Mouse (Mus musculus): ENCODE measurements around the gene Slc45a3. TPM values are rescaled to one million over a fixed set of nuclear protein-coding genes. Genes with fewer than 3 reads are reported as not detected.

Gene Slc45a3
- polyA plus RNA-seq, 1 experiment from 2014 or later: 12.9 TPM

GRCm38 (mm10) chr1:131982907-131983306 is 20.1 kb downstream of the Slc45a3 start:
- no peak overlapping the region for H3K27ac ChIP-seq
- 0 out of 2 replicates have a peak, but pooled peaks cover 3% of the 10 kb centered on the region for H3K4me1 ChIP-seq (replicated peaks)
- 17% methylated on average over 5 of the region's 5 CpGs for WGBS
- H3K27me3 ChIP-seq: no peaks in the 10 kb centered on the region
- no peaks in the 10 kb centered on the region for H3K36me3 ChIP-seq
- H3K9ac ChIP-seq (replicated peaks): no peak overlapping the region
- no peaks in the 10 kb centered on the region for H3K9me3 ChIP-seq
- H3K4me3 ChIP-seq (replicated peaks): no peak overlapping the region
- ATAC-seq: peak; percentile 51
- no peak overlapping the region for H3K4me2 ChIP-seq (replicated peaks)

DNA sequence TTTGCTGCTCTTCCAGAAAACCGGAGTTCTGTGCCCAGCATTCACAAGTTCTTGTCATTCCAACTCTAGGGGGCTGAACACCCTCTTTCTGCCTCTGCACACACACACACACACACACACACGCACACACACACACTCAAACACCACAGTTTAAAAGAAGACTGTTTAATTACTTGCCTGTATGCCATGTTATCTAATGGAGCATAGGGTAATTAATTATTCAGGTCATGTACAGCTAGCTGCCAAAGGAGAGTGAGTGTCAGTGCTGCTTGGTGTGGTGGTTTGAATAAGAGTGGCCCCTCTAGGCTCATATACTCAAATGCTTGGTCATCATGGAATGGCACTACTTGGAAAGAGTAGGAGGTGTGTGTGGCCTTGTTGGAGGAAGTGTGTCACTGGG is 21.0 kb downstream of the Slc45a3 start:
- ATAC-seq: no peak
- no peaks in the 10 kb centered on the region for H3K9me3 ChIP-seq
- 84% methylated on average over 2 of the region's 2 CpGs for WGBS

GRCm38 (mm10) chr1:131987432-131987831 is 24.7 kb downstream of the Slc45a3 start:
- Histone ChIP-seq H3K4me2 (replicated peaks) (no peak overlapping the region), H3K27me3 (no peaks in the 10 kb centered on the region), H3K36me3 (no peaks in the 10 kb centered on the region), H3K27ac (no peak overlapping the region), H3K4me1 (replicated peaks) (no peaks in the 10 kb centered on the region), H3K4me3 (replicated peaks) (no peak overlapping the region), H3K9me3 (no peaks in the 10 kb centered on the region), H3K9ac (replicated peaks) (no peak overlapping the region)
- 61% methylated on average over 15 of the region's 15 CpGs for WGBS
- ATAC-seq: no peak

More for the DNA sequence above, 21.0 kb downstream of the Slc45a3 start:
- Histone ChIP-seq H3K36me3 (no peaks in the 10 kb centered on the region), H3K4me3 (replicated peaks) (no peak overlapping the region), H3K27ac (no peak overlapping the region), H3K4me2 (replicated peaks) (no peak overlapping the region), H3K9ac (replicated peaks) (no peak overlapping the region), H3K27me3 (no peaks in the 10 kb centered on the region), H3K4me1 (replicated peaks) (0 out of 2 replicates have a peak, but pooled peaks cover 3% of the 10 kb centered on the region)

GRCm38 (mm10) chr1:131989476-131989875 is 26.7 kb downstream of the Slc45a3 start:
- Histone ChIP-seq H3K4me1 (replicated peaks) (no peaks in the 10 kb centered on the region), H3K4me2 (replicated peaks) (no peak overlapping the region), H3K9ac (replicated peaks) (no peak overlapping the region), H3K27ac (no peak overlapping the region), H3K36me3 (no peaks in the 10 kb centered on the region), H3K4me3 (replicated peaks) (no peak overlapping the region), H3K9me3 (no peaks in the 10 kb centered on the region), H3K27me3 (no peaks in the 10 kb centered on the region)
- ATAC-seq: no peak
- WGBS: 83% methylated on average over 4 of the region's 4 CpGs

- Histone ChIP-seq H3K9me3 (no peaks in the 10 kb centered on the region), H3K9ac (replicated peaks) (no peak overlapping the region), H3K4me1 (replicated peaks) (no peaks in the 10 kb centered on the region), H3K4me3 (replicated peaks) (no peak overlapping the region), H3K4me2 (replicated peaks) (no peak overlapping the region), H3K27me3 (no peaks in the 10 kb centered on the region), H3K27ac (no peak overlapping the region), H3K36me3 (no peaks in the 10 kb centered on the region)
- no peak for ATAC-seq
- 87% methylated on average over 9 of the region's 9 CpGs for WGBS
Observed at GRCm38 (mm10) chr1:131990083-131990760, 27.5 kb downstream of the Slc45a3 start.

GRCm38 (mm10) chr1:131992561-131993001 is 29.8 kb downstream of the Slc45a3 start:
- ATAC-seq: no peak

DNA sequence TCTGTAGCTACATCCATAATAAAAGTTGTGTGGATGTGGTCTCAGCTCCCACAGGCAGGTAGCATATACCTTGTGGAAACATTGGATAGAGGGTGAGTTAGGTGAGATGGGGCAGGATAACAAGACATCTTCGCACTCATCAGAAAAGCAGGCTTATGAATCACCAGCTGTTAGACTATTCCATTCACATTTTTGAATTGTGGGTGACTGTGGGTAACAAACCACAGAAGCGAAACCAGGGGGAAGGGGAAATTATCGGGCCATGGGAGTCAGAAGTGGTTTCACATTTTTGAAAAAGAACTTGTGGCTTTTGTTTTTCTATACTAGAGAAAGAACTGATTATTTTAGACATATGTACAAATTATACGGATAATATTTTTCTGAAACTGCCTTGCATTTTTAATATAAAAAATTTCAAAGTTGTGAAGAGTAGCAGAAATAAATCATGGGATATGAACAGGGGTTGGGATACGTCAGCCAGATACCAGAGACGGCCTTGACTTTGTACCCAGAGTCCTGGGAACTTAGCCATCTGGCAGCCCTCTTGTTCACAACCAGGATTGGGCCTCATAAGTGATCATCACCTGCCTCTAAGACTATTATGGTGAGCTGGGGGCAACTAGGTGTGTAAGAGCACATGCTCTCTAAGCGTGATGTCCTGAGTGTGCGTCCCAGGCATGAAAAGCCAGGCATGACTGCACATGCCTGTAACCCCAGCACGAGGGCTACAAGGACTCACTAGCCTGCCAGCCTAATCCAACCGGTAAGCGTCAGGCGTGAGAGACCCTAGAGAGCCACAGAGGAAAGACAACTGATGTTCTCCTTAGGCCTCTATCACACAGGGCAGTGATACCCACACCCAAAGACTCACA is 30.6 kb downstream of the Slc45a3 start:
- no peak for ATAC-seq
- H3K9ac ChIP-seq (replicated peaks): no peak overlapping the region
- H3K9me3 ChIP-seq: no peaks in the 10 kb centered on the region
- no peak overlapping the region for H3K4me3 ChIP-seq (replicated peaks)
- H3K27ac ChIP-seq: no peak overlapping the region
- H3K4me1 ChIP-seq (replicated peaks): no peaks in the 10 kb centered on the region
- no peaks in the 10 kb centered on the region for H3K27me3 ChIP-seq
- no peaks in the 10 kb centered on the region for H3K36me3 ChIP-seq
- 87% methylated on average over 12 of the region's 12 CpGs for WGBS
- H3K4me2 ChIP-seq (replicated peaks): no peak overlapping the region

More at GRCm38 (mm10) chr1:131992561-131993001, 29.8 kb downstream of the Slc45a3 start:
- no peaks in the 10 kb centered on the region for H3K27me3 ChIP-seq
- H3K9me3 ChIP-seq: no peaks in the 10 kb centered on the region
- H3K36me3 ChIP-seq: no peaks in the 10 kb centered on the region
- H3K9ac ChIP-seq (replicated peaks): no peak overlapping the region
- WGBS: 90% methylated on average over 7 of the region's 7 CpGs
- H3K4me2 ChIP-seq (replicated peaks): no peak overlapping the region
- H3K4me3 ChIP-seq (replicated peaks): no peak overlapping the region
- H3K4me1 ChIP-seq (replicated peaks): no peaks in the 10 kb centered on the region
- H3K27ac ChIP-seq: no peak overlapping the region

- Histone ChIP-seq H3K9ac (replicated peaks) (no peak overlapping the region), H3K4me2 (replicated peaks) (no peak overlapping the region), H3K27ac (no peak overlapping the region), H3K36me3 (no peaks in the 10 kb centered on the region), H3K27me3 (no peaks in the 10 kb centered on the region), H3K4me3 (replicated peaks) (no peak overlapping the region), H3K9me3 (no peaks in the 10 kb centered on the region), H3K4me1 (replicated peaks) (no peaks in the 10 kb centered on the region)
- no peak for ATAC-seq
- WGBS: 32% methylated on average over 4 of the region's 4 CpGs
Observed at GRCm38 (mm10) chr1:131995062-131995461, 32.3 kb downstream of the Slc45a3 start.

- ATAC-seq: no peak
- no peak overlapping the region for H3K27ac ChIP-seq
- no peak overlapping the region for H3K4me3 ChIP-seq (replicated peaks)
- no peaks in the 10 kb centered on the region for H3K27me3 ChIP-seq
- H3K4me2 ChIP-seq (replicated peaks): no peak overlapping the region
- no peaks in the 10 kb centered on the region for H3K36me3 ChIP-seq
- no peak overlapping the region for H3K9ac ChIP-seq (replicated peaks)
- no peaks in the 10 kb centered on the region for H3K4me1 ChIP-seq (replicated peaks)
- no peaks in the 10 kb centered on the region for H3K9me3 ChIP-seq
Observed at GRCm38 (mm10) chr1:132000506-132000905, 37.7 kb downstream of the Slc45a3 start.

GRCm38 (mm10) chr1:132001880-132002330 is 39.1 kb downstream of the Slc45a3 start:
- Histone ChIP-seq H3K27ac (no peak overlapping the region), H3K4me1 (replicated peaks) (peaks cover 5% of the 10 kb centered on the region), H3K36me3 (no peaks in the 10 kb centered on the region), H3K4me3 (replicated peaks) (no peak overlapping the region), H3K9me3 (no peaks in the 10 kb centered on the region), H3K27me3 (no peaks in the 10 kb centered on the region), H3K4me2 (replicated peaks) (no peak overlapping the region), H3K9ac (replicated peaks) (no peak overlapping the region)
- ATAC-seq: no peak
- WGBS: 83% methylated on average over 4 of the region's 4 CpGs

DNA sequence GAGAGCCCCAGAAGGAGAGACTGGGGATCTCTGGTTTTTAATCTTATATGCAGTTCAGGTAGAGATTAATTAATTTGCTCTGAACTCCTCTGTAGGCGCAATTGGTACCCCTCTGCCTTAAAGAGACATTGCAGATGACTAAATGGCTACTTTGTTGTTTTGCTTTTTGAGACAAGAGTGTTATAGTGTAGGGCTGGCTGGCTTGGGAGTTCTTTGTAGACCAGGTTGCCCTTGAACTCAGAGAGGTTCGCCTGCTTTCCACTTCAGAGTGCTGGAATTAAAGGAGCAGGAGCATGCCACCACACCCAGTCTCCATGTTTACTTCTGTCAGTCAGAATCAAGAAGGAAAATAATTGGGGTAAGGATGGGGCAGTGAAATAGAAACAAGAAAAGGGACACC is 40.3 kb downstream of the Slc45a3 start:
- no peaks in the 10 kb centered on the region for H3K9me3 ChIP-seq
- no peak for ATAC-seq
- no peak overlapping the region for H3K9ac ChIP-seq (replicated peaks)
- H3K4me2 ChIP-seq (replicated peaks): no peak overlapping the region
- H3K27me3 ChIP-seq: no peaks in the 10 kb centered on the region
- 70% methylated on average over 2 of the region's 2 CpGs for WGBS
- H3K27ac ChIP-seq: no peak overlapping the region
- peaks cover 5% of the 10 kb centered on the region for H3K4me1 ChIP-seq (replicated peaks)
- no peak overlapping the region for H3K4me3 ChIP-seq (replicated peaks)
- no peaks in the 10 kb centered on the region for H3K36me3 ChIP-seq

- H3K4me1 ChIP-seq (replicated peaks): peaks cover 10% of the 10 kb centered on the region
- H3K27ac ChIP-seq: no peak overlapping the region
- ATAC-seq: no peak
- no peak overlapping the region for H3K4me2 ChIP-seq (replicated peaks)
- WGBS: 68% methylated on average over 1 of the region's 1 CpGs
- H3K9ac ChIP-seq (replicated peaks): no peak overlapping the region
- no peak overlapping the region for H3K4me3 ChIP-seq (replicated peaks)
- H3K9me3 ChIP-seq: no peaks in the 10 kb centered on the region
- no peaks in the 10 kb centered on the region for H3K36me3 ChIP-seq
- no peaks in the 10 kb centered on the region for H3K27me3 ChIP-seq
Observed at GRCm38 (mm10) chr1:132003817-132004216, 41.0 kb downstream of the Slc45a3 start.
